Mouse (Mus musculus): ENCODE results near the gene Dync1li1. TPM values are rescaled to one million over a fixed set of nuclear protein-coding genes. Genes with fewer than 3 reads are reported as not detected.
"Not testable (repeated sequence)": the region's sequence is repeated elsewhere in the genome, so short reads cannot be mapped to it uniquely, and the experiment has no call there.

The Dync1li1 gene
- polyA plus RNA-seq, 1 experiment from 2014 or later: 67.8 TPM

- no peak overlapping the region for H3K27ac ChIP-seq (replicated peaks; ENCODE audit: low read depth, low read length)
- H3K27me3 ChIP-seq (ENCODE audit: control insufficient read depth, insufficient read depth, low read length): no peaks in the 10 kb centered on the region
- H3K4me3 ChIP-seq (ENCODE audit: low read depth, low read length): no peak overlapping the region
- H3K4me2 ChIP-seq (ENCODE audit: low read depth, low read length): no peak overlapping the region
- ATAC-seq (replicated peaks; ENCODE audit: insufficient number of reproducible peaks, low FRiP score, low TSS enrichment, low read depth) (0 out of 2 replicates have a peak, but pooled peaks have one; percentile 62), DNase-seq (ENCODE audit: low spot score) (no peak)
- no peaks in the 10 kb centered on the region for H3K4me1 ChIP-seq (ENCODE audit: control insufficient read depth, insufficient read depth, low read length)
- peaks cover 5% of the 10 kb centered on the region for H3K36me3 ChIP-seq (replicated peaks; ENCODE audit: control insufficient read depth, insufficient read depth, low read depth, low read length)
- H3K9me3 ChIP-seq (replicated peaks; ENCODE audit: control insufficient read depth, low read length): no peaks in the 10 kb centered on the region
- no peak overlapping the region for H3K9ac ChIP-seq (replicated peaks; ENCODE audit: low read length)
- 52% methylated on average over 18 of the region's 18 CpGs for WGBS
Observed at GRCm38 (mm10) chr9:114716677-114717331, 28.2 kb downstream of the Dync1li1 start.

- ATAC-seq (replicated peaks; ENCODE audit: insufficient number of reproducible peaks, low FRiP score, low TSS enrichment, low read depth) (no peak), DNase-seq (ENCODE audit: low spot score) (peak; percentile 81)
- Histone ChIP-seq H3K27ac (replicated peaks; ENCODE audit: low read depth, low read length) (no peak overlapping the region), H3K27me3 (ENCODE audit: control insufficient read depth, insufficient read depth, low read length) (no peaks in the 10 kb centered on the region), H3K4me2 (ENCODE audit: low read depth, low read length) (no peak overlapping the region), H3K4me1 (ENCODE audit: control insufficient read depth, insufficient read depth, low read length) (no peaks in the 10 kb centered on the region), H3K36me3 (replicated peaks; ENCODE audit: control insufficient read depth, insufficient read depth, low read depth, low read length) (no peaks in the 10 kb centered on the region; the same call in 1 of the 2 replicates), H3K4me3 (ENCODE audit: low read depth, low read length) (no peak overlapping the region), H3K9ac (replicated peaks; ENCODE audit: low read length) (no peak overlapping the region), H3K9me3 (replicated peaks; ENCODE audit: control insufficient read depth, low read length) (no peaks in the 10 kb centered on the region)
- WGBS: 5% methylated on average over 3 of the region's 3 CpGs
Observed at GRCm38 (mm10) chr9:114727315-114727714, 38.7 kb downstream of the Dync1li1 start.

GRCm38 (mm10) chr9:114728432-114728831, 39.8 kb downstream of the Dync1li1 start:
- not testable (repeated sequence) for H3K4me3 ChIP-seq (ENCODE audit: low read depth, low read length); H3K4me1 ChIP-seq (ENCODE audit: control insufficient read depth, insufficient read depth, low read length); ATAC-seq (replicated peaks; ENCODE audit: insufficient number of reproducible peaks, low FRiP score, low TSS enrichment, low read depth); DNase-seq (ENCODE audit: low spot score); H3K27me3 ChIP-seq (ENCODE audit: control insufficient read depth, insufficient read depth, low read length); H3K27ac ChIP-seq (replicated peaks; ENCODE audit: low read depth, low read length); H3K36me3 ChIP-seq (replicated peaks; ENCODE audit: control insufficient read depth, insufficient read depth, low read depth, low read length); H3K9ac ChIP-seq (replicated peaks; ENCODE audit: low read length); H3K4me2 ChIP-seq (ENCODE audit: low read depth, low read length); H3K9me3 ChIP-seq (replicated peaks; ENCODE audit: control insufficient read depth, low read length)
- 56% methylated on average over 2 of the region's 2 CpGs for WGBS

DNA sequence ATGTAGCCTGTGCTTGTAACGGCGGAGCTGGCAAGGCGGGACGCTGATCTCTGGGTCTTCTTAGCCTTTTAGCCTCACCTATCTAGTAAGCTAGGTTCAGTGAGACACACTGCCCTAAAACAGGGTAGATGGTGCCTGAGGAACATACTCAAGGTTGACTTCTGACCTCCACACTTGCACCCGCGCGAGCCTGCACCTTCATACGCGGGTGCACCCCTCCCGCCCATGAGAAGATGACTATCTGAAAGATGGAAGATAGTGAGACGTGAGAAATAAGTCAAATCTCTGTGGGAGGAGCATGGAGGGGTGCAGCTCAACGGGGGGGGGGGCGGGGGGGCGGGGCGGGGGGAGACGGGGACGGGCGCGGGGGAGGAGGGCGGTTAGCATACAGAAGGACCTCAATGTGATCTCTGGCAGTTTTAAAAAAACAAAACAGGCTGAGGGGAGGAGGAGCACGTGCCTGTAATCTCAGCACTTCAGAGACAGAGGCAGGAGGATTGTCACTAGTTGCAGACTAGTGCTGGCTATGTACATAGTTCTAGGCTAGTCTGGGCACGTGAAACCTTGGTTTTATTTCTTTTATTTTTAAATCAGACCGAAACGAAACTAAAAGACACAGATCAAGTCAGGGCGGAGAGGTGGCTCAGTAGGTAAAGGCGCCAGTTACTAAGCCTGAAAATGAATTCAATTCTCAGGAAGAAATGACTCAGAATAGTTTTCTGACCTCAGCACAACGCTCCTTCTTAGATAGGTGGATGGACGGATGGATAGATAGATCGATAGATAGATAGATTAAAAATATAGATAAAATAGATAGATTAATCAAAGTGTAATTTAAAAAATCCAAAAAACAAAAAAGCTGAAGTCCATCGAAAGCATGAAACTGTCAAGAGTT, 41.6 kb downstream of the Dync1li1 start:
- Histone ChIP-seq H3K27me3 (ENCODE audit: control insufficient read depth, insufficient read depth, low read length) (no peaks in the 10 kb centered on the region), H3K9ac (replicated peaks; ENCODE audit: low read length) (no peak overlapping the region), H3K27ac (replicated peaks; ENCODE audit: low read depth, low read length) (no peak overlapping the region), H3K36me3 (replicated peaks; ENCODE audit: control insufficient read depth, insufficient read depth, low read depth, low read length) (no peaks in the 10 kb centered on the region), H3K9me3 (replicated peaks; ENCODE audit: control insufficient read depth, low read length) (no peaks in the 10 kb centered on the region), H3K4me3 (ENCODE audit: low read depth, low read length) (no peak overlapping the region), H3K4me2 (ENCODE audit: low read depth, low read length) (no peak overlapping the region), H3K4me1 (ENCODE audit: control insufficient read depth, insufficient read depth, low read length) (no peaks in the 10 kb centered on the region)
- ATAC-seq (replicated peaks; ENCODE audit: insufficient number of reproducible peaks, low FRiP score, low TSS enrichment, low read depth) (no peak), DNase-seq (ENCODE audit: low spot score) (no peak)
- WGBS: 40% methylated on average over 27 of the region's 30 CpGs

DNA sequence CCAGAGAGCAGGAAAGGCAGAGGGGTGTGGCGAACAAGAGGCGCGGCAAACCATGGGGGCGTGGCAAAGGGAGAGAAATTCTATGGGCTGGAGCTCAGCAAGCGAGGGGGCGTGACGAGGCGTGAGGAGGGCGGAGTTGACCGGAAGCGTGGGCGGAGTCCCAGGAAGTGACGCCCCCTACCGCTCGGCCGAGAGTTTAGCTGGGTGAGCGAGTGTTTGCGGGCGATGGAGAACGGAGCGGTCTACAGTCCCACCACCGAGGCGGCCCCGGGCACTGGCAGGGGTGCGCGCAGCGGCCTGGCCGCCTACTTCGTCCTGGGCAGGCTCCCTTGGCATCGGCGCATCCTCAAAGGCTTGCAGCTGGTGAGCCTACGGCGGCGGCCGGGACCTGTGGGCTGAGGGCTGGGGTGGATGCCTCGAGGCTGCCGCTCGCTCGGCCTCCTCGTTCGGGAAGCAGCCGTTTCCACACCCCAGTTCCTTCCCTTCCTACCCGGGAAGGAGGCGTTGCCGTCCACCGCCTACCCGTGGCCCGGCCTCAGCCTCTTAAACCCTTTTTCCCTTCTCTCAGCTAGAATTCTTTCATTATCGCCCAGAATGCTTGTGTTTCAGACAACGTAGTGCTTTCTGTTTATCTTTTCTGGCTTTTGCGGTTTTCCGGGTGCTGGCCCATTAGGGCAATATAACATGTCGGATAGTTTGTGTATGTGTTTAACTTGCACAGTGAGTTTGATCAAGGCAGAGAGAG, 42.6 kb downstream of the Dync1li1 start, which contains the start of gene Cmtm6:
Cmtm6 (plus strand) TSS at position 106 of the 745 bp plus-strand sequence.
- Histone ChIP-seq H3K27ac (replicated peaks; ENCODE audit: low read depth, low read length) (peak within 1 kb of the TSS; percentile 53), H3K27me3 (ENCODE audit: control insufficient read depth, insufficient read depth, low read length) (no peaks in the 10 kb centered on the region), H3K4me3 (ENCODE audit: low read depth, low read length) (peak within 1 kb of the TSS; percentile 76), H3K4me1 (ENCODE audit: control insufficient read depth, insufficient read depth, low read length) (no peaks in the 10 kb centered on the region), H3K36me3 (replicated peaks; ENCODE audit: control insufficient read depth, insufficient read depth, low read depth, low read length) (no peaks in the 10 kb centered on the region), H3K9ac (replicated peaks; ENCODE audit: low read length) (peak within 1 kb of the TSS; percentile 82), H3K9me3 (replicated peaks; ENCODE audit: control insufficient read depth, low read length) (no peaks in the 10 kb centered on the region), H3K4me2 (ENCODE audit: low read depth, low read length) (peak within 1 kb of the TSS; percentile 55)
- ATAC-seq (replicated peaks; ENCODE audit: insufficient number of reproducible peaks, low FRiP score, low TSS enrichment, low read depth) (peak; percentile 91), DNase-seq (ENCODE audit: low spot score) (peak; percentile 98)
- under 1% methylated on average over 51 of the region's 53 CpGs for WGBS

- 0 out of 2 replicates have a peak overlapping the region, but pooled peaks have one; percentile 18 for H3K9ac ChIP-seq (replicated peaks; ENCODE audit: low read length)
- peak overlapping the region; percentile 55 for H3K4me2 ChIP-seq (ENCODE audit: low read depth, low read length)
- H3K9me3 ChIP-seq (replicated peaks; ENCODE audit: control insufficient read depth, low read length): no peaks in the 10 kb centered on the region
- ATAC-seq (replicated peaks; ENCODE audit: insufficient number of reproducible peaks, low FRiP score, low TSS enrichment, low read depth) (no peak), DNase-seq (ENCODE audit: low spot score) (no peak)
- H3K4me3 ChIP-seq (ENCODE audit: low read depth, low read length): peak overlapping the region; percentile 76
- no peaks in the 10 kb centered on the region for H3K27me3 ChIP-seq (ENCODE audit: control insufficient read depth, insufficient read depth, low read length)
- WGBS: 76% methylated on average over 12 of the region's 12 CpGs
- no peaks in the 10 kb centered on the region for H3K4me1 ChIP-seq (ENCODE audit: control insufficient read depth, insufficient read depth, low read length)
- no peaks in the 10 kb centered on the region for H3K36me3 ChIP-seq (replicated peaks; ENCODE audit: control insufficient read depth, insufficient read depth, low read depth, low read length)
- H3K27ac ChIP-seq (replicated peaks; ENCODE audit: low read depth, low read length): no peak overlapping the region
Observed at GRCm38 (mm10) chr9:114731871-114732682, 43.5 kb downstream of the Dync1li1 start.

DNA sequence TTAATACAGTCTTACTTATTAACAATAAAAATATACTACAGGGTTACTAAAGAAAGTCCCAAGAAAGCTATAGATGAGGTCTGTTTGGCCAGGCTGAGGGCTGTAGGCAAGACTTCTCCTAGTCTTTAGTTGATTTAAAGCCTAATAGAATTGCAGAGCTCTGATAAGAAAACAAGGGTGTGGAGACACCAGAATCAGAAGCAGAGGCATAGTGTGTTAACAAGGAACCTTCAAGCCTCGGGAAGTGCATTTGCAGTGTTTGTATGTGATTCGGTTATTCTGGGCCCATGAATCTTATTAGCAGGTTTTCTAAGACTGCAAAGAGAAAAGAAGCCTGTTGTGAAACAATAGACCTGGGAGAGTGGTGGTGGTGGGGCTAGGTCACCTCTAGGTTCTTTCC, 44.6 kb downstream of the Dync1li1 start:
- DNase-seq (ENCODE audit: low spot score) (no peak), ATAC-seq (replicated peaks; ENCODE audit: insufficient number of reproducible peaks, low FRiP score, low TSS enrichment, low read depth) (no peak)
- Histone ChIP-seq H3K9me3 (replicated peaks; ENCODE audit: control insufficient read depth, low read length) (no peaks in the 10 kb centered on the region), H3K27me3 (ENCODE audit: control insufficient read depth, insufficient read depth, low read length) (no peaks in the 10 kb centered on the region), H3K36me3 (replicated peaks; ENCODE audit: control insufficient read depth, insufficient read depth, low read depth, low read length) (no peaks in the 10 kb centered on the region), H3K4me1 (ENCODE audit: control insufficient read depth, insufficient read depth, low read length) (no peaks in the 10 kb centered on the region), H3K4me2 (ENCODE audit: low read depth, low read length) (no peak overlapping the region), H3K27ac (replicated peaks; ENCODE audit: low read depth, low read length) (no peak overlapping the region), H3K9ac (replicated peaks; ENCODE audit: low read length) (no peak overlapping the region), H3K4me3 (ENCODE audit: low read depth, low read length) (no peak overlapping the region)
- 78% methylated on average over 2 of the region's 2 CpGs for WGBS

Data from embryonic facial prominence, embryonic 11.5 days (tissue).